Mouse (Mus musculus) ES-Bruce4 (cell line): ENCODE data around the gene Wnt8b.

ENCODE experiments used
- CTCF ChIP-seq: IDR thresholded peaks from one replicate; pipeline ENCODE4 v1.8.1; 2011; ENCODE audit warnings: low read depth, low read length
- EP300 ChIP-seq: IDR thresholded peaks from 2 replicates; pipeline ENCODE4 v1.6.1; 2011; ENCODE audit warnings: low read depth, low read length; ENCODE audit not compliant: insufficient read depth
- POLR2A ChIP-seq: IDR thresholded peaks from one replicate; pipeline ENCODE4 v1.8.1; 2011; ENCODE audit warnings: low read length; ENCODE audit not compliant: insufficient read depth

- TF ChIP-seq CTCF (no peak), POLR2A (no peak), EP300 (no peak)
Measured at GRCm38 (mm10) chr19:44544372-44544771, 51.1 kb downstream of the Wnt8b start.
